Mouse (Mus musculus) heart, adult 2 months (tissue): ENCODE results near the gene Kbtbd4. TPM values are rescaled to one million over a fixed set of nuclear protein-coding genes. Genes with fewer than 3 reads are reported as not detected.

Experiments
- DNase-seq, 2 experiments: peaks; one replicate each; pipeline ENCODE4 v3.0.0; 2021
- H3K27ac ChIP-seq: fragments of 200-600 bp; 2 replicates; pipeline ENCODE4 v1.8.1; 2022
- H3K27me3 ChIP-seq: fragments of 200-500 bp; 2 replicates; pipeline ENCODE4 v1.6.1; 2012; ENCODE audit warnings: mild to moderate bottlenecking, low read length, inconsistent platforms, mixed read lengths; ENCODE audit not compliant: control insufficient read depth, insufficient read depth
- H3K36me3 ChIP-seq: fragments of 200-500 bp; 2 replicates; pipeline ENCODE4 v1.6.1; 2012; ENCODE audit warnings: low read length, inconsistent platforms; ENCODE audit not compliant: control insufficient read depth, insufficient read depth
- H3K4me1 ChIP-seq: fragments of 200-500 bp; 2 replicates; pipeline ENCODE4 v1.6.1; 2011; ENCODE audit warnings: low read length; ENCODE audit not compliant: control insufficient read depth, insufficient read depth
- H3K4me3 ChIP-seq: fragments of 200-600 bp; 2 replicates; pipeline ENCODE4 v1.8.1; 2022
- H3K79me2 ChIP-seq: fragments of 200-500 bp; replicated peaks from 2 replicates; pipeline ENCODE4 v1.6.1; 2012; ENCODE audit warnings: mild to moderate bottlenecking, inconsistent platforms, low read length, moderate library complexity, mixed read lengths; ENCODE audit not compliant: control insufficient read depth, insufficient read depth
- H3K9ac ChIP-seq: fragments of 200-500 bp; 2 replicates; pipeline ENCODE4 v1.6.1; 2012; ENCODE audit warnings: low read depth, mild to moderate bottlenecking, control low read depth, inconsistent platforms, low read length, mixed read lengths
- CTCF ChIP-seq: fragments of 200-600 bp; IDR thresholded peaks from 2 replicates; pipeline ENCODE4 v1.8.1; 2022; ENCODE audit warnings: antibody characterized with exemption, mild to moderate bottlenecking, moderate library complexity
- EP300 ChIP-seq: fragments of 200-500 bp; IDR thresholded peaks from 2 replicates; pipeline ENCODE4 v1.6.1; 2011; ENCODE audit warnings: low read depth, low read length, control low read depth; ENCODE audit not compliant: insufficient read depth
- POLR2A ChIP-seq: fragments of 200-500 bp; IDR thresholded peaks from 2 replicates; pipeline ENCODE4 v1.6.1; 2011; ENCODE audit warnings: mild to moderate bottlenecking, low read depth, low read length, control low read depth; ENCODE audit not compliant: insufficient read depth
- WGBS: fragments of 180-500 bp; shearing (Covaris S2); methylation state at CpG from one replicate; pipeline ENCODE4 v1.1.7; 2018; 5-methylcytosine and 5-hydroxymethylcytosine counted together
- intact Hi-C: fragments of 180-260 bp; cut with DNase I; formaldehyde crosslinking; loops from one replicate; pipeline ENCODE4 v1.15.1; 2025
- polyA plus RNA-seq: library from polyadenylated mRNA; depleted of rRNA; stranded (reverse); fragments of >200 nt; gene quantifications from 2 replicates; pipeline ENCODE4 v1.2.3, GENCODE M21; 2012; rRNA removed
- total RNA-seq, 2 experiments: library from RNA; stranded (reverse); gene quantifications; 2 replicates each; pipeline ENCODE4 v1.2.3; 2021

Gene Kbtbd4
- total and polyA plus RNA-seq, 3 experiments, result 14.0 to 23.4 (median 20.6) TPM

DNA sequence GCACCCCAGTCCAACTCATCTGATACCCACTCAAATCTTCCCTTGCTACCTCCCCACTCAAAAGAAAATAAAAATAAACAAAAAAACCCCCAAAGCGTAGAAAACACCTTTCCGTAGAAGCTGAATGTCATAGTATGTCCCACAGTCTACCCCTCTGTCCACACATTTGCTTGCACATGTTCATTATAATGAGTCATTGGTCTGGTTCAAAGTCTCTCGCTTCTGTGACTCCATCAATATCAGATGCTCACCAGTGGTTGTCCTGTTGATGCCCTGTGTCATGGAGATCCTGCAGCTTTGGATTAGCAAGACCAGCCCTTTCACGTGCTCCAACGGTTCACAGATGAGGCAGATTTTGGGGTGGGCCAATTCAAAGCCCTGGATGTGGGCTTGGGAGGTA lies 45.6 kb downstream of the Kbtbd4 start:
- DNase-seq, result peak in 1 of 2 experiments; percentile 22
- Histone ChIP-seq H3K36me3 (peaks cover 15% of the 10 kb centered on the region), H3K4me3 (no peak overlapping the region), H3K9ac (no peak overlapping the region), H3K4me1 (peaks cover 10% of the 10 kb centered on the region), H3K79me2 (peaks cover 12% of the 10 kb centered on the region), H3K27me3 (no peaks in the 10 kb centered on the region), H3K27ac (no peak overlapping the region)
- no peak for TF ChIP-seq CTCF
- TF ChIP-seq POLR2A, result no peak
- no peak for TF ChIP-seq EP300
- intact Hi-C loops, result no loop called here
- WGBS, result 85% methylated on average over 5 of the region's 5 CpGs

DNA sequence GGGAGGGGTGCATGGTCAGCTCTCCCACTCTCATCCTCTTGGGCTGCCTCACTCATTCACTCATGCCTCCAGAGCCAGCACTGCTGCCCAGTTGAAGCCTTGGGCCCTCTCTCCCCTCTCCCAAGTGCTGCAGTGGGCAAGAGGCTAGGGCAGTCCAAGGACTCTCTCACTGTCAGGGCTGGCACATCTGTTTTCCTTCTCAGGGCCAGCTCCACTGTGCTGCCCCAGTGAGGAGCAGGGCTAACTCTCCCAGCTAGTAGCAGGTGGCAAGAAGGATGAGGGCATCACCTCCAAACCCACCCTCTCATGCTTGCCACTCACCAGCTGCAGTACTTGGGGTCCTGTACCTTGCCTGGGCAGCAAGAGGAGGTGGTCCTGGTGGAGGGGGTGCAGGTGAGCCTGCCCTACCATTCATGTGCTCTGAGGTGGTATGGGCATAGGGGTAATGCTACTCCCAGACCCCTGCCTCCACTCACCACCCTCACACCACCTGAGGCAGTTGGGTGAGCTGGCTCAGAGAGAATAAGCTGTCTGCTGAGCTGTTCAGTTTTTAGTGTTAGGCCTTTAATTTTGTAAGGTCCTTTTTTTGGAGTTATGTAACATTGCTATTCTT lies 46.1 kb downstream of the Kbtbd4 start:
- TF ChIP-seq POLR2A (no peak), EP300 (no peak), CTCF (no peak)
- H3K9ac ChIP-seq, result no peak overlapping the region
- H3K4me3 ChIP-seq, result no peak overlapping the region
- peaks cover 10% of the 10 kb centered on the region for H3K4me1 ChIP-seq
- DNase-seq, result peak in 1 of 2 experiments; percentile 19
- no peak overlapping the region for H3K27ac ChIP-seq
- peaks cover 19% of the 10 kb centered on the region for H3K36me3 ChIP-seq
- peaks cover 11% of the 10 kb centered on the region for H3K79me2 ChIP-seq
- no peaks in the 10 kb centered on the region for H3K27me3 ChIP-seq
- intact Hi-C loops, result no loop called here

DNA sequence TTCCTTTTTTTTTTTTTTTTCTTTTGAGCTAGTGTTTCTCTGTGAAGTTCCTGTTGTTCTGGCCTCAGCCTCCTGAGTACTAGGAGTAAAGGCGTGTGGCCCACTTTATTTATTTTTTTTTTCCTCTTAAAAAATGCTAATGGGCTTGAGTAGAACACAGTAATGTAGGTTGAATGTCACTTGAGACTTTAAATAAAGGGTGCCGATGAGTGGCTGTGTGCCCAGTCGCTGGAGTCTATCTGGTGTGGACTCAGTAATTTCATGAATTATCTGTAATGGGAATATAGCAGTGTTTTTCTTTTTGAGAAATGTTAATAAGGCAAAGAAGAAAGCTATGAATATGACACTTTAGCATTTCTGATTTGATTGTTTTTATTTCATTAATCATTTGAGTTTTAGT lies 48.9 kb downstream of the Kbtbd4 start:
- H3K9ac ChIP-seq, result no peak overlapping the region
- TF ChIP-seq CTCF (no peak), POLR2A (no peak)
- peaks cover 6% of the 10 kb centered on the region for H3K4me1 ChIP-seq
- peaks cover 16% of the 10 kb centered on the region for H3K36me3 ChIP-seq
- H3K27ac ChIP-seq, result no peak overlapping the region
- DNase-seq, result no peak
- peaks cover 7% of the 10 kb centered on the region; the same call in 1 of the 2 replicates for H3K79me2 ChIP-seq
- WGBS, result 45% methylated on average over 3 of the region's 3 CpGs
- no peaks in the 10 kb centered on the region for H3K27me3 ChIP-seq
- H3K4me3 ChIP-seq, result no peak overlapping the region
- intact Hi-C loops, result no loop called here

DNA sequence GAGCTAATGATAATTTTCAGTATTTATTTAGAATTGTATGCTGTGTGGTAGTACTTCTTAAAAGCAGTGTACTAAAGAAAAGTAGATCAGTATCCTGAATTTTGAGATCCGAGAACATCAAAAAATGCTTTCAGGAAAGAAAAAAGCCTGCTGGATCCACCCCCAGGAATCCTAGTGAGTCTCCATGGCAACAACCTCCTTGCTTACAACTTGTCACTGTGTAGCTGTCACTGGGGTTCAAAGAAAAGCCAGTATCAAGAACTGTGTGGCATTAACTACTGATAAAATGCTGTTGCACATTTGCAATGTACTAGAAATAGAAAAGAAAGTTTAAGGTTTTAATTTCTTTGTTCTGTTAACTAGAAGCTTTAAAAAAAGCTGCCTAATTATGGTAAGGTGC lies 51.5 kb downstream of the Kbtbd4 start:
- 28% methylated on average over 1 of the region's 1 CpGs for WGBS
- Histone ChIP-seq H3K4me3 (no peak overlapping the region), H3K27me3 (no peaks in the 10 kb centered on the region), H3K79me2 (peaks cover 5% of the 10 kb centered on the region; the same call in 1 of the 2 replicates), H3K36me3 (peaks cover 16% of the 10 kb centered on the region), H3K4me1 (peaks cover 4% of the 10 kb centered on the region), H3K9ac (no peak overlapping the region), H3K27ac (no peak overlapping the region)
- TF ChIP-seq EP300 (no peak), POLR2A (no peak), CTCF (no peak)
- no peak for DNase-seq
- intact Hi-C loops, result no loop called here

DNA sequence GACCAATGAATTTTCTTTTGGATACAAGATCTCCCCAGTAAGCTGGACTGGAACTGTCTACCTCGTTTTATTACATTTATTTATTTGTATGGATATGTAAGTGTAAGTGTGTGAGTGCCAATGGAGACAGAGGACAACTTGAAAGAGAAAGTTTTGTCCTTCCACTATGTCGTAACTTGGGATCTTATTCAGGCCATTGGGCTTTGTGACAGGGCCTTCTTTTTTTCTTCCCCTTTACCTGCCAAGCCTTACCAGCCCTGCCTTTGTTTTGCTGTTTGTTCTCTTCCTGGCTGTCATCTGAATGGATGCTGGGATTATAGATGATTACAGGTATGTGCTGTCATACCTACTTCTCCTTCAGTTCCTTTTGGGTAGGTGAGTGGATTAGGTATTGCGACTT lies 54.3 kb downstream of the Kbtbd4 start:
- peaks cover 5% of the 10 kb centered on the region; the same call in 1 of the 2 replicates for H3K79me2 ChIP-seq
- H3K9ac ChIP-seq, result no peak overlapping the region
- no peak overlapping the region for H3K27ac ChIP-seq
- H3K4me3 ChIP-seq, result no peak overlapping the region
- intact Hi-C loops, result no loop called here
- no peak for TF ChIP-seq POLR2A
- no peak for TF ChIP-seq CTCF
- TF ChIP-seq EP300, result no peak
- peaks cover 11% of the 10 kb centered on the region; the same call in 1 of the 2 replicates for H3K36me3 ChIP-seq
- DNase-seq, result no peak
- 81% methylated on average over 3 of the region's 3 CpGs for WGBS
- H3K27me3 ChIP-seq, result no peaks in the 10 kb centered on the region
- no peaks in the 10 kb centered on the region; the same call in none of the 2 replicates for H3K4me1 ChIP-seq

DNA sequence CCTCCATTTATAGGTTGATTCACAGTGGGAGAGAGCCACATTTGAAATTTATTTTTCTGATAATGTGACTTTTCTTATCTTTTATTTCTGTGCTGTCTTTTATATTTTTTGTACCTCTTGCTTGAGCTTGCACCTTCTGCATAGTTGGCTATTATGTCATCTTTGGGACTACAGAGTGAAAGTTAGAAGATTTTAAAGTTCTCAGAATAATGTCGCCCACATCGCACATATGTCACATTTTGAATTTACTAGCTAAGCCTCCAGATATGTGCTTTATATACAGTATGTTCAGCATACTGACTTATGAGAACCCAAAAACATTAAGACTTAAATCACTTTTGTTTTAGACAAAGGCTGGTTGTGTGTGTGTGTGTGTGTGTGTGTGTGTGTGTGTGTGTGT lies 55.5 kb downstream of the Kbtbd4 start:
- 91% methylated on average over 2 of the region's 2 CpGs for WGBS
- no peak for DNase-seq
- Histone ChIP-seq H3K4me3 (no peak overlapping the region), H3K79me2 (peaks cover 4% of the 10 kb centered on the region; the same call in 1 of the 2 replicates), H3K27ac (no peak overlapping the region), H3K36me3 (peaks cover 14% of the 10 kb centered on the region; the same call in 1 of the 2 replicates), H3K9ac (no peak overlapping the region), H3K4me1 (peaks cover 5% of the 10 kb centered on the region), H3K27me3 (no peaks in the 10 kb centered on the region)
- no peak for TF ChIP-seq CTCF
- TF ChIP-seq EP300, result no peak
- no peak for TF ChIP-seq POLR2A
- intact Hi-C loops, result no loop called here

Other genes with a start within 250 kb of the Kbtbd4 start
- gene Nup160, start 227.5 kb upstream of the Kbtbd4 start, total RNA-seq, result 10 to 100 TPM; 12.9 to 13.9 TPM
- gene Nup160, start 227.5 kb upstream of the Kbtbd4 start, polyA plus RNA-seq, result 5.2 and 9.8 TPM in 2 replicates
- gene Fnbp4, start 159.4 kb upstream of the Kbtbd4 start, total RNA-seq, result 10 to 100 TPM; 11.3 to 14.5 TPM
- gene Fnbp4, start 159.4 kb upstream of the Kbtbd4 start, polyA plus RNA-seq, result 16.6 and 24.0 TPM in 2 replicates
- under 1 TPM; 0.81 to 0.86 TPM for gene Agbl2, start 122.0 kb upstream of the Kbtbd4 start, total RNA-seq
- 1.6 and 1.7 TPM in 2 replicates for gene Agbl2, start 122.0 kb upstream of the Kbtbd4 start, polyA plus RNA-seq
- 100 to 1,000 TPM; 171 to 197 TPM for gene Mtch2, start 57.6 kb upstream of the Kbtbd4 start, total RNA-seq
- 137 and 261 TPM in 2 replicates for gene Mtch2, start 57.6 kb upstream of the Kbtbd4 start, polyA plus RNA-seq
- 1 to 10 TPM; 4.2 to 4.4 TPM for gene C1qtnf4, start 18.9 kb upstream of the Kbtbd4 start, total RNA-seq
- 6.4 and 8.4 TPM in 2 replicates for gene C1qtnf4, start 18.9 kb upstream of the Kbtbd4 start, polyA plus RNA-seq
- 100 to 1,000 TPM; 770 to 910 TPM for gene Ndufs3, start 87 bp downstream of the Kbtbd4 start, total RNA-seq
- 596 and 1,142 TPM in 2 replicates for gene Ndufs3, start 87 bp downstream of the Kbtbd4 start, polyA plus RNA-seq
- 10 to 100 TPM; 69.2 to 77.7 TPM for gene Celf1, start 35.6 kb downstream of the Kbtbd4 start, total RNA-seq
- 39.2 and 74.0 TPM in 2 replicates for gene Celf1, start 35.6 kb downstream of the Kbtbd4 start, polyA plus RNA-seq
- 10 to 100 TPM; 15.9 to 16.8 TPM for gene Rapsn, start 130.9 kb downstream of the Kbtbd4 start, total RNA-seq
- gene Rapsn, start 130.9 kb downstream of the Kbtbd4 start, polyA plus RNA-seq, result 19.3 and 22.0 TPM in 2 replicates
- gene Psmc3, start 149.3 kb downstream of the Kbtbd4 start, total RNA-seq, result 100 to 1,000 TPM; 216 to 252 TPM
- 112 and 141 TPM in 2 replicates for gene Psmc3, start 149.3 kb downstream of the Kbtbd4 start, polyA plus RNA-seq
- 10 to 100 TPM; 21.1 to 22.3 TPM for gene Slc39a13, start 165.7 kb downstream of the Kbtbd4 start, total RNA-seq
- gene Slc39a13, start 165.7 kb downstream of the Kbtbd4 start, polyA plus RNA-seq, result 57.3 and 58.6 TPM in 2 replicates
- 1 to 10 TPM; 3.7 to 6.2 TPM for gene Spi1, start 177.7 kb downstream of the Kbtbd4 start, total RNA-seq
- gene Spi1, start 177.7 kb downstream of the Kbtbd4 start, polyA plus RNA-seq, result 10.2 and 17.2 TPM in 2 replicates
- 1,000 to 10,000 TPM; 1,229 to 1,417 TPM for gene Mybpc3, start 213.4 kb downstream of the Kbtbd4 start, total RNA-seq
- gene Mybpc3, start 213.4 kb downstream of the Kbtbd4 start, polyA plus RNA-seq, result 1,378 and 1,771 TPM in 2 replicates